Mouse (Mus musculus): ENCODE results near the gene Chn1. TPM values are rescaled to one million over a fixed set of nuclear protein-coding genes. Genes with fewer than 3 reads are reported as not detected.
"Not testable (repeated sequence)": the region's sequence is repeated elsewhere in the genome, so short reads cannot be mapped to it uniquely, and the experiment has no call there.

Chn1 gene
- polyA plus RNA-seq (2011; ENCODE audit: insufficient read length, low read depth, missing spikeins), result 17.9 and 20.1 TPM in 2 replicates

- H3K4me3 ChIP-seq (ENCODE audit: insufficient read depth, low read length), result peak within 1 kb of the TSS; percentile 63
- H3K27ac ChIP-seq (ENCODE audit: insufficient read depth, low read length), result no peak within 1 kb of the TSS
- TF ChIP-seq POLR2A (IDR thresholded peaks at IDR 0.05; ENCODE audit: low read depth, low read length) (no peak), CTCF (IDR thresholded peaks at IDR 0.05; ENCODE audit: borderline replicate concordance, insufficient read depth, low read length) (no peak)
- no peaks in the 10 kb centered on the region for H3K4me1 ChIP-seq (ENCODE audit: control insufficient read depth, insufficient read depth, low read length)
Measured at GRCm38 (mm10) chr2:73774786-73775682, at the start of gene Chn1. Gene Chn1 (minus strand): TSS chr2:73775346.

GRCm38 (mm10) chr2:73818742-73819141 is 43.6 kb upstream of the Chn1 start:
- no peak for TF ChIP-seq CTCF (IDR thresholded peaks at IDR 0.05; ENCODE audit: borderline replicate concordance, insufficient read depth, low read length)
- TF ChIP-seq POLR2A (IDR thresholded peaks at IDR 0.05; ENCODE audit: low read depth, low read length), result no peak
- H3K4me1 ChIP-seq (ENCODE audit: control insufficient read depth, insufficient read depth, low read length), result no peaks in the 10 kb centered on the region
- H3K27ac ChIP-seq (ENCODE audit: insufficient read depth, low read length), result no peak overlapping the region
- H3K4me3 ChIP-seq (ENCODE audit: insufficient read depth, low read length), result no peak overlapping the region

GRCm38 (mm10) chr2:73807609-73808008 is 32.5 kb upstream of the Chn1 start:
- Histone ChIP-seq H3K4me1 (ENCODE audit: control insufficient read depth, insufficient read depth, low read length) (no peaks in the 10 kb centered on the region), H3K4me3 (ENCODE audit: insufficient read depth, low read length) (no peak overlapping the region), H3K27ac (ENCODE audit: insufficient read depth, low read length) (no peak overlapping the region)
- TF ChIP-seq POLR2A (IDR thresholded peaks at IDR 0.05; ENCODE audit: low read depth, low read length), result no peak
- TF ChIP-seq CTCF (IDR thresholded peaks at IDR 0.05; ENCODE audit: borderline replicate concordance, insufficient read depth, low read length), result no peak

GRCm38 (mm10) chr2:73800127-73800526 is 25.0 kb upstream of the Chn1 start:
- H3K4me3 ChIP-seq (ENCODE audit: insufficient read depth, low read length); H3K27ac ChIP-seq (ENCODE audit: insufficient read depth, low read length); H3K4me1 ChIP-seq (ENCODE audit: control insufficient read depth, insufficient read depth, low read length): not testable (repeated sequence)

- Histone ChIP-seq H3K4me1 (ENCODE audit: control insufficient read depth, insufficient read depth, low read length) (no peaks in the 10 kb centered on the region), H3K4me3 (ENCODE audit: insufficient read depth, low read length) (no peak overlapping the region), H3K27ac (ENCODE audit: insufficient read depth, low read length) (no peak overlapping the region)
- TF ChIP-seq CTCF (IDR thresholded peaks at IDR 0.05; ENCODE audit: borderline replicate concordance, insufficient read depth, low read length) (no peak), POLR2A (IDR thresholded peaks at IDR 0.05; ENCODE audit: low read depth, low read length) (no peak)
Measured at GRCm38 (mm10) chr2:73798786-73799185, 23.6 kb upstream of the Chn1 start.

GRCm38 (mm10) chr2:73798136-73798535 is 23.0 kb upstream of the Chn1 start:
- Histone ChIP-seq H3K4me1 (ENCODE audit: control insufficient read depth, insufficient read depth, low read length) (no peaks in the 10 kb centered on the region), H3K4me3 (ENCODE audit: insufficient read depth, low read length) (no peak overlapping the region), H3K27ac (ENCODE audit: insufficient read depth, low read length) (no peak overlapping the region)
- no peak for TF ChIP-seq CTCF (IDR thresholded peaks at IDR 0.05; ENCODE audit: borderline replicate concordance, insufficient read depth, low read length)
- no peak for TF ChIP-seq POLR2A (IDR thresholded peaks at IDR 0.05; ENCODE audit: low read depth, low read length)

- Histone ChIP-seq H3K27ac (ENCODE audit: insufficient read depth, low read length) (no peak overlapping the region), H3K4me3 (ENCODE audit: insufficient read depth, low read length) (no peak overlapping the region), H3K4me1 (ENCODE audit: control insufficient read depth, insufficient read depth, low read length) (no peaks in the 10 kb centered on the region)
- TF ChIP-seq POLR2A (IDR thresholded peaks at IDR 0.05; ENCODE audit: low read depth, low read length) (no peak), CTCF (IDR thresholded peaks at IDR 0.05; ENCODE audit: borderline replicate concordance, insufficient read depth, low read length) (peak; percentile 40; the same call in 1 of the 2 replicates)
Measured at GRCm38 (mm10) chr2:73791846-73792630, 16.9 kb upstream of the Chn1 start.

- Histone ChIP-seq H3K27ac (ENCODE audit: insufficient read depth, low read length) (no peak overlapping the region), H3K4me1 (ENCODE audit: control insufficient read depth, insufficient read depth, low read length) (no peaks in the 10 kb centered on the region), H3K4me3 (ENCODE audit: insufficient read depth, low read length) (no peak overlapping the region)
- TF ChIP-seq POLR2A (IDR thresholded peaks at IDR 0.05; ENCODE audit: low read depth, low read length), result no peak
- TF ChIP-seq CTCF (IDR thresholded peaks at IDR 0.05; ENCODE audit: borderline replicate concordance, insufficient read depth, low read length), result no peak
Measured at GRCm38 (mm10) chr2:73790332-73790731, 15.2 kb upstream of the Chn1 start.

GRCm38 (mm10) chr2:73788395-73788794 is 13.2 kb upstream of the Chn1 start:
- TF ChIP-seq POLR2A (IDR thresholded peaks at IDR 0.05; ENCODE audit: low read depth, low read length), result no peak
- TF ChIP-seq CTCF (IDR thresholded peaks at IDR 0.05; ENCODE audit: borderline replicate concordance, insufficient read depth, low read length), result no peak
- Histone ChIP-seq H3K4me1 (ENCODE audit: control insufficient read depth, insufficient read depth, low read length) (no peaks in the 10 kb centered on the region), H3K27ac (ENCODE audit: insufficient read depth, low read length) (no peak overlapping the region), H3K4me3 (ENCODE audit: insufficient read depth, low read length) (no peak overlapping the region)
